Mouse (Mus musculus): ENCODE data around the gene Rogdi.
A peak's percentile ranks its signal among the peaks of the same experiment; 100 is the strongest.

The Rogdi gene

DNA sequence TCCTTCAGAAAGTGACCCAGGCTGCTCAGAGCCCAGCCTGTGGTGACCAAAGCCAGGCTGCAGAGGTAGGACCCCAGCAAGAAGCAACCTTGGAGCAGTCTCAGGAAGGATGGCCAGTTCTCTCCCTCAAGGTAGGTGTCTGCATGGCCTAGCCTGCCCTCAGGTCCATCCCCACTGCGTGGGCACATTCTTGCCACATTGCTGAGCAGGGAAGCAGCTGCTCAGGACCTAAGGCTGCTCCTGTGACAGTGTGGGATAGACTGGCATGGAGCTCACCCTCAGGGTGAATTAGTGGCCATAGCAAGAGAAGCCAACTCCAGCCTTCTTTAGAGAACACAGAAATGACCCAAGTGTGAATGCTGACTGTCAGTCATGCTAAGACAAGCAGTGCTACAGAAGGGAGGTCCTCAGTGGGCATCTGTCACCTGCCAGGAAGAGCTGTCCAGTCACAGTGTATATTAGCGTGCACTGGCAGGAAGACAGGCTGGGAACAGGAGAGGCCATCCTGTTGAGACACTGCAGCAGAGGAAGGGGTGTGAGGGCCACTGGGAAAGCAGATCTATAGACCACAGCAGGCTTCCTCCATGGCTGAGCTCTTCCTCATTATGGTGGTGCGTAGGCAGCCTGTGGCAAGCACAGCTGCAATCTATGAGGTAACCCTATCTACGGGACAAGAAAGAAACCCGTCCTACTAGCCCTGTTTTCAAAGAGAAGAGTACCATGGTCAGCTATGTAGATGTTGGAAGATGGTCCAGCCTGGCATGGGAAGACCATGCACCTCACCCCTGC is 44.1 kb downstream of the Rogdi start:
- no peaks in the 10 kb centered on the region for H3K27me3 ChIP-seq (ENCODE audit: control insufficient read depth, insufficient read depth, low read length, poor library complexity, severe bottlenecking)
- no peaks in the 10 kb centered on the region for H3K36me3 ChIP-seq (ENCODE audit: control insufficient read depth, insufficient read depth, low read length, poor library complexity, severe bottlenecking)
- DNase-seq (ENCODE audit: low read depth, low spot score) = peak; percentile 52

DNA sequence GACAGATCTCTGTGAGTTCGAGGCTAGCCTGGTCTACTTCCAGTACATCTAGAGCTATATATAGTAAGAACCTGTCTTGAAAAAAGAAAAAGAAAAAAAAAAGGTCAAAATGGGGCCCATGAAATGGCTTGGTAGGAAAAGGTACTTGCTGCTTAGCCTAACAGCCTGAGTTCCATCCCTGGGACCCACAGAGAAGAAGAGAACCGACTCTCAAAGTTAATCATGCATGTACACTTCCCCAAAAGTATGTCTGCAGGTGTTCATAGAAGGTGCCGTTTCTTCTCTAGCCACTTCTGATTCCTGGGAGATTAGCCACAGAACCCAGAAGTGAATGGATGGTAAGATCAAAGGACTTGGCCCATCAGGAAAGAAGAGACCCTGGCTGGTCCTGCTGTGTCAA is 44.9 kb downstream of the Rogdi start:
- DNase-seq (ENCODE audit: low read depth, low spot score) = peak; percentile 56
- Histone ChIP-seq H3K27me3 (ENCODE audit: control insufficient read depth, insufficient read depth, low read length, poor library complexity, severe bottlenecking) (no peaks in the 10 kb centered on the region), H3K36me3 (ENCODE audit: control insufficient read depth, insufficient read depth, low read length, poor library complexity, severe bottlenecking) (no peaks in the 10 kb centered on the region)

DNA sequence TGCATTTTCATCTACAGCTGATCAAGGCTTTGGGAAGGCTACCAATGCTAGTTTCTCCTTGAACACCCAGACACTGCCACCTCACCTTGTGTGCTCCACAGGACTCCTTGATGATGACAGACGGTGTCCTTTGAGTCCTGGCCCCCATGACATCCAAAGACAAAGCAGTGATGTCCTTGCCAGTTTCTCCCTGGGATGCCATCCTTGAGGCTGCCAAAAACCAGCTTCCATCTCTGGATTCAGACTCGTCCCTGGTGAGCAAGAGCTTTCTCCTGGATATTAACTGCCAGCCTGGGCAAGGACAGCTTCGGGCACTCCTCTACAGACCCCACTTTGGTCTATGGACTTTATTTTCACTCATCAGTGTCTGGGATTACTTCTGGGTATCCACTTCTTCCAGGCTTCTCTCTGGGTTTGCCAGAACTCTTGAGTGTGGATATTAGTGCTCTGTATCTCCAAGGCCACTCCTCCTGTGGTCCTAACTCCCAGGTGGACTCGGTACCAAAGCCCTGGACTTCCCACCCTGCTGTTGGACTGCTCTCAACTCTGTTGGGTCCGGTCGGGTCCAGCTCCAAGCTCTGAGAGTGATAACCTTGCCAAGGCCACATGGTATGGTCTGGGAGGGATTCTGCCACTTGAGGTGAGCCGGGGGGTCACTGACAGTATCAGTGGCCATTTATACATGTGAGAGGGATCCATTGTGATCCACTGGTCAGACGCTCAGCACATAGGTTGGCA is 47.8 kb downstream of the Rogdi start:
- H3K36me3 ChIP-seq (ENCODE audit: control insufficient read depth, insufficient read depth, low read length, poor library complexity, severe bottlenecking) = no peaks in the 10 kb centered on the region
- no peaks in the 10 kb centered on the region for H3K27me3 ChIP-seq (ENCODE audit: control insufficient read depth, insufficient read depth, low read length, poor library complexity, severe bottlenecking)
- no peak for DNase-seq (ENCODE audit: low read depth, low spot score)

- Histone ChIP-seq H3K27me3 (ENCODE audit: control insufficient read depth, insufficient read depth, low read length, poor library complexity, severe bottlenecking) (no peaks in the 10 kb centered on the region), H3K36me3 (ENCODE audit: control insufficient read depth, insufficient read depth, low read length, poor library complexity, severe bottlenecking) (no peaks in the 10 kb centered on the region)
- no peak for DNase-seq (ENCODE audit: low read depth, low spot score)
Measured at GRCm38 (mm10) chr16:4964731-4965391, 48.5 kb downstream of the Rogdi start.

DNA sequence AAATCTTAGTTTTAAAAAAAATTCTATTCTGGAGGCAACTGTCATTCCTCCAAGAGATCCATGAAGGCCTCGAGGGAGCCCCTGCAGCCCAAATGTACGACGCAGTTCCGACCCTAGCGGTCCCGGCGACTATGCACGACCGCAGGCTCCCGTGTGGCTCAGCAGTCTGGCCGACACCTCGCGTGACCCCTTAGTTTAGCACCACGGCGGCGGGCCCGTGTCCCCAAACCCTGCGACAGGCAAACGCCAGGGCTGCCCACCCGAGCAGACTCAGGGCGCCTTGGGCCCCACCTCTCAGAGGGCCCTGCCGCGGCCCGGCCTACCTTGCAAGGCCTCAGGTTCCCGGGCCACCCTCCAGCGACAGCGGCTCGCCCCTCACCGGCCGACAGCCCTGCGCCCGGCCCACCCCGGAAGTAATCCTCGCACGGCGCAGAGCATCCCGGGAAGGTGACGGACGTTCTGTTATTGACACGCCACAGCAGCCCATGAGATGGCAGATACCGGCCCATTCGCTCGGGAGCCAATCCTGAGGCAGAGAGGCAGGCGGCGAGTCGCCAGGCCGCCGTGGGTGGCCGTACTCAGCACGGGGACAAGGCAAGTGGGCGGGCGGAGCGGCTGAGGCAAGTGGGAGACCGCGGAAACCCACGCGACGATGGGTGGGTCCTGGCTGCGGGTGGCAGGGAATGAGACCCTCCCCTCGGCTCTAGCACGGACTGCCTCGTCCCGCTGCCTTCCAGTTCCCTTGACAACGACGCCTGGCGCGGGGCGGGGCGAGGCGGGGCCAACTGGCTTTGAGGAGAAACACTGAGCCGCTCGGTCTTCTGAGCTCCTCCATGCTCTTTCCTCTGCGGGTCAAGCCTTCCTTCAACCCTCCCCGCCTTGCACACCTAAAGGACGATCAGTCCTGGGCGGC is 49.3 kb downstream of the Rogdi start, which contains the start of gene Anks3:
Anks3 (minus strand) TSS at position 409 of the 913 bp plus-strand sequence.
- Histone ChIP-seq H3K27me3 (ENCODE audit: control insufficient read depth, insufficient read depth, low read length, poor library complexity, severe bottlenecking) (no peaks in the 10 kb centered on the region), H3K36me3 (ENCODE audit: control insufficient read depth, insufficient read depth, low read length, poor library complexity, severe bottlenecking) (no peaks in the 10 kb centered on the region)
- DNase-seq (ENCODE audit: low read depth, low spot score) = peak; percentile 93

DNA sequence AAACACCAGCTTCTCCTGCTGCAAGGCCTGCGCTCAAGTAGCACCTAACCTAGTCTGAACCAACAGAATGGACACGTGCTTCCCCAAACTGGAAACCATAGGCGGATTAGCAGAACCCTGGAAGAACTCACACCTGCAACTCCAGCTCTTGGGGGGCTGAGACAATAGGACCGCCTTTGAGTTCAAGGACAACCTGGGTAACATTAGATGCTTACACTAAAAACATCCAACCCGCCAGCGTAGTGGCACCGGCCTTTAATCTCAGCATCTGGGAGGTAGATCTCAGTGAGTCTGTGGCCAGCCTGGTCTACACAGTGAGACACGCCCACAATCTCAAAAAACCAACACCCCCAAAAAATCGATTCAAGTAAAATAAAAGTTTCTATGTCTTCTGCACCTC is 50.0 kb downstream of the Rogdi start:
- Histone ChIP-seq H3K27me3 (ENCODE audit: control insufficient read depth, insufficient read depth, low read length, poor library complexity, severe bottlenecking) (no peaks in the 10 kb centered on the region), H3K36me3 (ENCODE audit: control insufficient read depth, insufficient read depth, low read length, poor library complexity, severe bottlenecking) (no peaks in the 10 kb centered on the region)
- DNase-seq (ENCODE audit: low read depth, low spot score) = no peak

GRCm38 (mm10) chr16:4960260-4960659 is 53.1 kb downstream of the Rogdi start:
- no peak for DNase-seq (ENCODE audit: low read depth, low spot score)
- no peaks in the 10 kb centered on the region for H3K27me3 ChIP-seq (ENCODE audit: control insufficient read depth, insufficient read depth, low read length, poor library complexity, severe bottlenecking)
- no peaks in the 10 kb centered on the region for H3K36me3 ChIP-seq (ENCODE audit: control insufficient read depth, insufficient read depth, low read length, poor library complexity, severe bottlenecking)

Data from splenic B cell, adult 2 months (primary cell).